Mouse (Mus musculus) forebrain, embryonic 11.5 days (tissue): ENCODE measurements around the gene Vezf1. TPM values are rescaled to one million over a fixed set of nuclear protein-coding genes. Genes with fewer than 3 reads are reported as not detected.

ENCODE experiments used
- ATAC-seq: fragments of 200-750 bp; cut with Nextera tagmentation; replicated peaks from 2 replicates; pipeline ENCODE4 v1.8.0; 2017; ENCODE audit warnings: moderate TSS enrichment; ENCODE audit not compliant: low FRiP score
- DNase-seq: peaks from one replicate; pipeline ENCODE4 v3.0.0-alpha.2; 2017; ENCODE audit warnings: low spot score
- H3K27ac ChIP-seq: fragments of 300-500 bp; sonication (generic); 2 replicates; pipeline ENCODE4 v1.5.1; 2014; ENCODE audit warnings: low read depth, low read length
- H3K27me3 ChIP-seq: fragments of 300-500 bp; sonication (generic); 2 replicates; pipeline ENCODE4 v1.6.1; 2014; ENCODE audit warnings: mild to moderate bottlenecking, low read length, mixed read lengths; ENCODE audit not compliant: control insufficient read depth, insufficient read depth
- H3K36me3 ChIP-seq: fragments of 300-500 bp; sonication (generic); 2 replicates; pipeline ENCODE4 v1.6.1; 2014; ENCODE audit warnings: mild to moderate bottlenecking, low read length, moderate library complexity, mixed read lengths; ENCODE audit not compliant: control insufficient read depth, insufficient read depth
- H3K4me1 ChIP-seq: fragments of 300-500 bp; sonication (generic); replicated peaks from 2 replicates; pipeline ENCODE4 v1.6.1; 2014; ENCODE audit warnings: low read length, mixed read lengths; ENCODE audit not compliant: control insufficient read depth, insufficient read depth
- H3K4me2 ChIP-seq: fragments of 300-500 bp; sonication (generic); 2 replicates; pipeline ENCODE4 v1.6.1; 2014; ENCODE audit warnings: low read depth, mild to moderate bottlenecking, low read length, moderate library complexity, mixed read lengths; ENCODE audit not compliant: severe bottlenecking
- H3K4me3 ChIP-seq: fragments of 300-500 bp; sonication (generic); 2 replicates; pipeline ENCODE4 v1.5.1; 2014; ENCODE audit warnings: low read depth, low read length
- H3K9ac ChIP-seq: fragments of 300-500 bp; sonication (generic); 2 replicates; pipeline ENCODE4 v1.6.1; 2014; ENCODE audit warnings: low read length
- H3K9me3 ChIP-seq: fragments of 300-500 bp; sonication (generic); 2 replicates; pipeline ENCODE4 v1.6.1; 2016; ENCODE audit warnings: low read length, mixed read lengths; ENCODE audit not compliant: control insufficient read depth
- WGBS: fragments of 180-500 bp; shearing (Covaris S2); extraction: QIAGEN DNeasy Blood & Tissue Kit; methylation state at CpG from one replicate; pipeline ENCODE4 v1.1.7; 2014; 5-methylcytosine and 5-hydroxymethylcytosine counted together
- polyA plus RNA-seq: library from polyadenylated mRNA; unstranded; fragments of >200 nt; fragmentation: Nextera tagmentation; extraction: Ambion mirVana; gene quantifications from 2 replicates; pipeline ENCODE4 v1.2.1, GENCODE M21; 2014

Vezf1 gene
- polyA plus RNA-seq, 1 experiment from 2014 or later: 84.8 TPM

DNA sequence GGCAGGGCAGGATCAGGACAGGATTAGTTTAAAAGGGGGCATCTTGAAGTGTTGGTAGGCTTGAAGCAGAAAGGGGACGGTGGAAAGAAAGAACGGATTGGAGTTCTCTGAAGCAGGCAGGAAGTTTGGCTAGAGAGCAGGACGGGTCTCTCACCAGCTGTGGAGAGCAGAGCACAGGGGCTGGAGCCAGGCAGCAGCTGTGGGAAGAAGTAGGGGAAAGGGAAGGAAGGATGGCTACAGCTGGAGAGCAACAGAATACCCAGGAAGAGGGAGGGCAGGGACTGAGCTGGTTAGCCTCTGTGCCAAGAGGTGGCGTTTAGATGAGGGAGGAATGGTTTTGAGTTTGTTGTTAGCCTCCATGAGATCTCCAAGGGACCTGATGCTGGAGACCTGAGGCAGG lies 29.1 kb downstream of the Vezf1 start:
- Histone ChIP-seq H3K27me3 (no peaks in the 10 kb centered on the region; the same call in 1 of the 2 replicates), H3K36me3 (no peaks in the 10 kb centered on the region), H3K4me1 (peaks cover 17% of the 10 kb centered on the region; the same call in 1 of the 2 replicates), H3K9me3 (no peaks in the 10 kb centered on the region), H3K9ac (no peak overlapping the region), H3K4me2 (no peak overlapping the region), H3K4me3 (no peak overlapping the region), H3K27ac (no peak overlapping the region)
- ATAC-seq (no peak), DNase-seq (no peak)
- 23% methylated on average over 4 of the region's 4 CpGs for WGBS

- H3K27me3 ChIP-seq: no peaks in the 10 kb centered on the region; the same call in 1 of the 2 replicates
- 0 out of 2 replicates have a peak within 1 kb of the TSS, but pooled peaks have one; percentile 88 for H3K27ac ChIP-seq
- H3K9me3 ChIP-seq: no peaks in the 10 kb centered on the region
- peak within 1 kb of the TSS; percentile 86 for H3K4me2 ChIP-seq
- peak within 1 kb of the TSS; percentile 99 for H3K9ac ChIP-seq
- peaks cover 17% of the 10 kb centered on the region; the same call in 1 of the 2 replicates for H3K4me1 ChIP-seq
- 27% methylated on average over 17 of the region's 17 CpGs for WGBS
- DNase-seq (no peak), ATAC-seq (no peak)
- no peaks in the 10 kb centered on the region for H3K36me3 ChIP-seq
- peak within 1 kb of the TSS; percentile 82 for H3K4me3 ChIP-seq
Observed at GRCm38 (mm10) chr11:88098021-88098729, 30.1 kb downstream of the Vezf1 start, which contains the start of gene Cuedc1. Cuedc1 (plus strand) TSS chr11:88098058.

DNA sequence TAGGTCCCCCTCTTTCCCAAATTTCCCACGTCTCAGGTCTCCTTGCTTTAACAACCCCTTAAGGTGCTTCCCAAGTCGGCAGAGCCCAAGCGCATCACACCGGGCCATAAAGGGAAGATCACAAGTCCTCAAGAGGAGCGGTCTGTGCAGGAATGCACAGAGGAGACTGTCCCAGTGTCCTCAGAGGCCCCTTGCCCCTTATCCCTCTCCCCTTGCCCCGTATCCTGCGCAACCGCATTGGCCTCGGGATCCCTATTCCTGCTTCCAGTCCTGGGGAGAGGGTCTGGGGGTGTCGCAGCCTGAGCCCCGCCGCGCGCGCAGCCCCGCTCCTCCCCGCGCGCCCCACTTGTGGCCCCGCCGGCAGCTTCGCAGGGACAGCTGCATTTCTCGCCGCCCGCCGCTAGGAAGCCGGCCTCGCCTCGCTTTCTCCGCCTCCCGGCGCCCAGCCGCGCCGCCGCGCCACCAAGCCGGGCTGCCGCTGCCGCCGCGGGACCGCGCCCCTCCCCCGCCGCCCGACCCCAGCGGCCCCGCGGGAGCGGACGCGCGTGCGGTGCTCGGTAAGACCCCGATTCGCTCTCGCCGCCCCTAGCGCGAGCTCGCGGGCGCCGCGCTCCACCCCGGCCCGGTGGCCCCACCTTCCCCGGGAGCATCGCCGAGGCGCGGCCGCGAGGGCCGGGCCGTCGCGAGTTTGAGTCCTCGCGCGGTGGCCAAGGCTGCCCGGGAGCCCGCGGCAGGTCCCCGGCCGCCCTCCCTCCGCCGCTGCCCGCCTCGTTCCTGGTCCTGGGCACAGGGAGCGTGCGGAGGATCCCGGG lies 30.9 kb downstream of the Vezf1 start:
- Histone ChIP-seq H3K27me3 (no peaks in the 10 kb centered on the region; the same call in 1 of the 2 replicates), H3K4me3 (peak overlapping the region; percentile 82), H3K4me1 (peaks cover 17% of the 10 kb centered on the region; the same call in 1 of the 2 replicates), H3K27ac (peak overlapping the region; percentile 88), H3K9me3 (no peaks in the 10 kb centered on the region), H3K4me2 (peak overlapping the region; percentile 86), H3K9ac (peak overlapping the region; percentile 99), H3K36me3 (no peaks in the 10 kb centered on the region)
- ATAC-seq: peak; percentile 77
- WGBS: under 1% methylated on average over 80 of the region's 95 CpGs
- DNase-seq: peak; percentile 91

DNA sequence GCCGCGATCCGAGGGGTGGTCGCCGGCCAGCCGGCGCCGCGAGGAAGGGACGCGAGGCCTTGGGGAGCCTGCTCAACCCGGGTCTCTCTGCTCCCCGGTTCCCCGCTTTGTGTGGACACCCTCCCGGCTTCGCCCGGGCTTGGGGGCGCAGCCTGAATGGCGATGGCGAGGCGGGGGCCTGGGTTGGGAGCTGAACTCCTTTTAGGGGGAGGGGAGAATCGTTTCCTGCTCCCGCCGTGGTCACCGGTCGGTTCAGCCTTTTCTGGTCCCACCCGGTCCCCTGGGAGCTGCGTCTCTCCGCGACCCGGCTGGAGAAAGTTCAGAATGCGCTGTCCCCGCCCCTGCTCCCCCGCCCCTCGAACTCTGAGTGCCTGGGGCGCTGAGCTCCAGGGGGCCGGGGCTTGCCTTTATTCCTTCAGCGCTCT lies 31.5 kb downstream of the Vezf1 start:
- Histone ChIP-seq H3K27me3 (no peaks in the 10 kb centered on the region; the same call in 1 of the 2 replicates), H3K9me3 (no peaks in the 10 kb centered on the region), H3K36me3 (no peaks in the 10 kb centered on the region), H3K4me2 (peak overlapping the region; percentile 86), H3K4me1 (peaks cover 17% of the 10 kb centered on the region; the same call in 1 of the 2 replicates), H3K27ac (peak overlapping the region; percentile 88), H3K4me3 (peak overlapping the region; percentile 82), H3K9ac (peak overlapping the region; percentile 99)
- WGBS: under 1% methylated on average over 38 of the region's 38 CpGs
- ATAC-seq (peak; percentile 70), DNase-seq (peak; percentile 79)

GRCm38 (mm10) chr11:88100170-88100569 lies 32.1 kb downstream of the Vezf1 start:
- Histone ChIP-seq H3K27me3 (no peaks in the 10 kb centered on the region; the same call in 1 of the 2 replicates), H3K36me3 (no peaks in the 10 kb centered on the region), H3K4me2 (peak overlapping the region; percentile 86), H3K4me1 (peaks cover 17% of the 10 kb centered on the region; the same call in 1 of the 2 replicates), H3K27ac (no peak overlapping the region), H3K9ac (peak overlapping the region; percentile 99), H3K9me3 (no peaks in the 10 kb centered on the region), H3K4me3 (peak overlapping the region; percentile 82)
- no peak for DNase-seq
- ATAC-seq: no peak
- 34% methylated on average over 4 of the region's 4 CpGs for WGBS

DNA sequence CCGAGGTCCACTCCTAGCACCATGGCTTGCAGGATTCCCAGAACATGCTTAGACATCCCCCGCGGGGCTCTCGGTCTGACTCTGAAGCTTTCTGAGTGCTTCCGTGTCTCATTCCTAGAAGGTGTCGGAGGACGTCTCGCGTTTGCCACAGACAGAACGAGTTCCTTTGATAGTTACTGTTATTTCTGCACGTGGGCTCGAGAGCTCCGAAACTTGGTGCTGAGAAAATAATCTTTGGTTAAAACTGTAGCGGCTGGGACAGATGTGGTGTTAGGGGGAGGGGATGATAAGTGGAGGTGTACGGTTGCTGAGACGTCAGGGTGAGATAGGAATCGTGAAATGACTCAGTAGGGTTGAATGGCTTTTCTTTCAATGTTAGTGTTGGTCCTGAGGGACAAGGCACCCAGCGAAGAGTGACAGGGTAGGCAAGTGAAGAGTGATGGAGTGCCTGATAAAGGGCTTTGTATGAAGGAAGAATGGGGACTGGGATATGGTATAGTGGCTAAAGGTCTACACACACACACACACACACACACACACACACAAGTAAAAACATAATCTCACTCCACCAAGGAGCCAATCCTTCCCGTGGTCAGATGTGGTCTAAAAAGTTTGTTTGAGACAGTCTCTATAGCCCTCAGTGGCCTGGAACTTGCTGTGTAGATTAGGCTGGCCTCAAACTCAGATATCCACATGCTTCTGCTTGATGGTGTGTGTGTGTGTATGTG lies 35.3 kb downstream of the Vezf1 start:
- peaks cover 12% of the 10 kb centered on the region; the same call in 1 of the 2 replicates for H3K4me1 ChIP-seq
- no peak for ATAC-seq
- H3K27me3 ChIP-seq: no peaks in the 10 kb centered on the region
- no peak overlapping the region for H3K9ac ChIP-seq
- no peak overlapping the region for H3K4me3 ChIP-seq
- H3K36me3 ChIP-seq: no peaks in the 10 kb centered on the region
- no peak overlapping the region for H3K27ac ChIP-seq
- DNase-seq: no peak
- 94% methylated on average over 19 of the region's 19 CpGs for WGBS
- H3K4me2 ChIP-seq: no peak overlapping the region
- no peaks in the 10 kb centered on the region for H3K9me3 ChIP-seq

DNA sequence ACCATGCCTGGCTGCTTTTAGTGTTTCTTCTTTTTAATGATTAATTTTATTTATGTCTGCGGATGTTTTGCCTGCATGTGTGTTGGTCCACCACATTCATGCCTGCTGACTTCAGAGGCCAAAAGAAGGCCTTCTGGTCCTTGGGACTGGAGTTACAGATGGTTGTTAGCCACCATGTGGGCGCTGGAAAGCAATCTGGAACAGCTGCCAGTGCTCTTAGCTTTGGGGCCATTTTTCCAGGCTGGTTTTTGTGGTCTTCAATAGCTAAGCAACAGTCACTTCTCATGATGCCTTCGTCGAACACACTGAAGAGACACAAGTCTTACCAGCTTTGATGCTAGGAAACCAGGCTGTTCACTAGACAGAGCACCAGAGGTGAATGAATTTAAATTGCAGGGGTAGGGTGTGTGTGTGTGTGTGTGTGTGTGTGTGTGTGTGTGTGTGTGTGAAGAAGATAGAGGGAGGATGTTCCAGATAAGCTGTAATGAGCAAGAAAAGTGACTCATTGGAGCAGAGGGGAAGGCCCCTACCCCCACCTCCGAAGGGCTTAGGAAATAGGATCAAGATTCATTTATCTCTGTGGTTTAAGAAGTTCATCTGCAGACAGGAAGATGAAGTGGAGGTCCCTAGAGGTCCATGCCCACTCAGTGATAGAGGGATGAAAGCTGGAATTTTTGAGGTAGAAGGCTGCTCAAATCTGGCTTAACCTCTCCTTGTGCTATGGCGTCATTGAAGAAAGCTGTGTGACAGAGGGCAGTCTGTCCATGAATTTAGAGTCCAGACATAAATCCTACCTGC lies 37.6 kb downstream of the Vezf1 start:
- H3K9me3 ChIP-seq: no peaks in the 10 kb centered on the region
- H3K27ac ChIP-seq: no peak overlapping the region
- no peaks in the 10 kb centered on the region for H3K27me3 ChIP-seq
- 0 out of 2 replicates have a peak, but pooled peaks cover 1% of the 10 kb centered on the region for H3K4me1 ChIP-seq
- H3K36me3 ChIP-seq: no peaks in the 10 kb centered on the region
- WGBS: 83% methylated on average over 6 of the region's 6 CpGs
- no peak overlapping the region for H3K9ac ChIP-seq
- H3K4me3 ChIP-seq: no peak overlapping the region
- DNase-seq: no peak
- no peak overlapping the region for H3K4me2 ChIP-seq
- no peak for ATAC-seq

DNA sequence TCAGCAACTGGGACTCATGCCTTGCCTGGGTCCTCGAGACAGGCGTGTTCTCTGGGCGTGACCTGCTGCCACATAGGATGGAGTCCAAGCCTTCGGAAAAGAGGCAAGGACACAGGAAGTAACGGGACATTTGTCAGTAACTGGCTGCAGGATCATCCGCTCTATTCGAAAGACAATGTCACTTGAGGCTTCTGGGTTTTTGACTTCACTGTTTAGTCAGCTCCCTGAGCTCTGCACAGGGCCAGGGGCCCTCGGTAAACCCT lies 38.1 kb downstream of the Vezf1 start:
- Histone ChIP-seq H3K27ac (no peak overlapping the region), H3K4me2 (no peak overlapping the region), H3K9me3 (no peaks in the 10 kb centered on the region), H3K9ac (no peak overlapping the region), H3K4me3 (no peak overlapping the region), H3K36me3 (no peaks in the 10 kb centered on the region), H3K27me3 (no peaks in the 10 kb centered on the region), H3K4me1 (no peaks in the 10 kb centered on the region)
- ATAC-seq: no peak
- 85% methylated on average over 8 of the region's 8 CpGs for WGBS
- DNase-seq: no peak
